Mouse (Mus musculus) kidney, embryonic 15.5 days (tissue): Measurements from ENCODE around the gene C1d. TPM values are rescaled to one million over a fixed set of nuclear protein-coding genes. Genes with fewer than 3 reads are reported as not detected.
A peak's percentile ranks its signal among the peaks of the same experiment; 100 is the strongest.

ENCODE experiments used
- ATAC-seq: fragments of 200-750 bp; cut with Nextera tagmentation; replicated peaks from 2 replicates; pipeline ENCODE4 v1.8.0; 2017; ENCODE audit warnings: moderate TSS enrichment; ENCODE audit not compliant: low FRiP score
- H3K27ac ChIP-seq: fragments of 300-500 bp; sonication (generic); 2 replicates; pipeline ENCODE4 v1.5.1; 2015; ENCODE audit warnings: mild to moderate bottlenecking, inconsistent platforms
- H3K27me3 ChIP-seq: fragments of 300-500 bp; sonication (generic); 2 replicates; pipeline ENCODE4 v1.6.1; 2015; ENCODE audit warnings: inconsistent platforms
- H3K36me3 ChIP-seq: fragments of 300-500 bp; sonication (generic); 2 replicates; pipeline ENCODE4 v1.6.1; 2015; ENCODE audit warnings: inconsistent platforms
- H3K4me1 ChIP-seq: fragments of 300-500 bp; sonication (generic); 2 replicates; pipeline ENCODE4 v1.6.1; 2015; ENCODE audit warnings: inconsistent platforms
- H3K4me2 ChIP-seq: fragments of 300-500 bp; sonication (generic); 2 replicates; pipeline ENCODE4 v1.6.1; 2015; ENCODE audit warnings: moderate library complexity, mild to moderate bottlenecking, inconsistent platforms
- H3K4me3 ChIP-seq: fragments of 300-500 bp; sonication (generic); replicated peaks from 2 replicates; pipeline ENCODE4 v1.5.1; 2015; ENCODE audit warnings: mild to moderate bottlenecking, inconsistent platforms
- H3K9ac ChIP-seq: fragments of 300-500 bp; sonication (generic); 2 replicates; pipeline ENCODE4 v1.6.1; 2015; ENCODE audit warnings: mild to moderate bottlenecking, inconsistent platforms
- H3K9me3 ChIP-seq: fragments of 300-500 bp; sonication (generic); replicated peaks from 2 replicates; pipeline ENCODE4 v1.6.1; 2016; ENCODE audit warnings: inconsistent platforms
- WGBS: fragments of 180-500 bp; shearing (Covaris S2); methylation state at CpG from one replicate; pipeline ENCODE4 v1.1.7; 2015; ENCODE audit warnings: mixed read lengths; 5-methylcytosine and 5-hydroxymethylcytosine counted together
- polyA plus RNA-seq: library from polyadenylated mRNA; unstranded; fragments of >200 nt; fragmentation: Nextera tagmentation; extraction: Ambion mirVana; gene quantifications from 2 replicates; pipeline ENCODE4 v1.2.1, GENCODE M21; 2015

Gene C1d
- polyA plus RNA-seq, 1 experiment from 2014 or later: 95.0 TPM

- H3K4me3 ChIP-seq: no peak overlapping the region
- no peak for ATAC-seq
- no peaks in the 10 kb centered on the region for H3K27me3 ChIP-seq
- 92% methylated on average over 4 of the region's 4 CpGs for WGBS
- H3K4me2 ChIP-seq: no peak overlapping the region
- H3K36me3 ChIP-seq: peaks cover 24% of the 10 kb centered on the region
- no peak overlapping the region for H3K27ac ChIP-seq
- H3K9me3 ChIP-seq: no peaks in the 10 kb centered on the region
- H3K9ac ChIP-seq: no peak overlapping the region
- no peaks in the 10 kb centered on the region for H3K4me1 ChIP-seq
Measured at GRCm38 (mm10) chr11:17267176-17267575, 9.8 kb downstream of the C1d start.

GRCm38 (mm10) chr11:17268801-17269200 is 11.4 kb downstream of the C1d start:
- Histone ChIP-seq H3K9ac (no peak overlapping the region), H3K4me3 (no peak overlapping the region), H3K27ac (no peak overlapping the region), H3K4me2 (no peak overlapping the region), H3K36me3 (peaks cover 24% of the 10 kb centered on the region), H3K4me1 (no peaks in the 10 kb centered on the region), H3K9me3 (no peaks in the 10 kb centered on the region), H3K27me3 (no peaks in the 10 kb centered on the region)
- ATAC-seq: no peak
- 83% methylated on average over 1 of the region's 1 CpGs for WGBS

- Histone ChIP-seq H3K4me1 (no peaks in the 10 kb centered on the region), H3K4me2 (no peak overlapping the region), H3K4me3 (no peak overlapping the region), H3K27me3 (no peaks in the 10 kb centered on the region), H3K36me3 (no peaks in the 10 kb centered on the region), H3K9me3 (no peaks in the 10 kb centered on the region), H3K27ac (no peak overlapping the region), H3K9ac (no peak overlapping the region)
- WGBS: 13% methylated on average over 9 of the region's 9 CpGs
- 0 out of 2 replicates have a peak, but pooled peaks have one; percentile 52 for ATAC-seq
Measured at GRCm38 (mm10) chr11:17279959-17280358, 22.6 kb downstream of the C1d start.

- WGBS: 71% methylated on average over 10 of the region's 10 CpGs
- H3K27me3 ChIP-seq: no peaks in the 10 kb centered on the region
- H3K4me1 ChIP-seq: no peaks in the 10 kb centered on the region
- H3K9ac ChIP-seq: no peak overlapping the region
- no peaks in the 10 kb centered on the region for H3K9me3 ChIP-seq
- H3K27ac ChIP-seq: no peak overlapping the region
- no peak overlapping the region for H3K4me3 ChIP-seq
- H3K36me3 ChIP-seq: no peaks in the 10 kb centered on the region
- no peak overlapping the region for H3K4me2 ChIP-seq
- no peak for ATAC-seq
Measured at GRCm38 (mm10) chr11:17284055-17284454, 26.7 kb downstream of the C1d start.

- Histone ChIP-seq H3K4me2 (no peak overlapping the region), H3K27me3 (no peaks in the 10 kb centered on the region), H3K4me3 (no peak overlapping the region), H3K9me3 (no peaks in the 10 kb centered on the region), H3K36me3 (no peaks in the 10 kb centered on the region), H3K9ac (no peak overlapping the region), H3K4me1 (no peaks in the 10 kb centered on the region), H3K27ac (no peak overlapping the region)
- ATAC-seq: no peak
Measured at GRCm38 (mm10) chr11:17288884-17289283, 31.5 kb downstream of the C1d start.

GRCm38 (mm10) chr11:17306007-17306891 is 48.9 kb downstream of the C1d start:
- 56% methylated on average over 8 of the region's 8 CpGs for WGBS
- Histone ChIP-seq H3K27me3 (no peaks in the 10 kb centered on the region), H3K4me3 (no peak overlapping the region), H3K4me2 (no peak overlapping the region), H3K4me1 (no peaks in the 10 kb centered on the region), H3K27ac (no peak overlapping the region), H3K9ac (no peak overlapping the region), H3K36me3 (no peaks in the 10 kb centered on the region), H3K9me3 (no peaks in the 10 kb centered on the region)
- ATAC-seq: no peak

GRCm38 (mm10) chr11:17307457-17307856 is 50.1 kb downstream of the C1d start:
- H3K9me3 ChIP-seq: no peaks in the 10 kb centered on the region
- H3K27ac ChIP-seq: no peak overlapping the region
- no peaks in the 10 kb centered on the region for H3K4me1 ChIP-seq
- no peaks in the 10 kb centered on the region for H3K27me3 ChIP-seq
- ATAC-seq: no peak
- H3K4me2 ChIP-seq: no peak overlapping the region
- no peaks in the 10 kb centered on the region for H3K36me3 ChIP-seq
- H3K4me3 ChIP-seq: no peak overlapping the region
- no peak overlapping the region for H3K9ac ChIP-seq

Other genes starting within 250 kb of the C1d start
- 30.0 and 34.2 TPM in 2 replicates for gene Cnrip1, start 206.0 kb upstream of the C1d start, polyA plus RNA-seq
- 1.6 and 2.9 TPM in 2 replicates for gene Plek, start 205.2 kb upstream of the C1d start, polyA plus RNA-seq
- gene Ppp3r1, start 98.3 kb upstream of the C1d start, polyA plus RNA-seq: 85.3 and 92.1 TPM in 2 replicates
- 27.5 and 27.6 TPM in 2 replicates for gene Wdr92, start 75.5 kb upstream of the C1d start, polyA plus RNA-seq
- 74.7 and 82.4 TPM in 2 replicates for gene Pno1, start 46.0 kb upstream of the C1d start, polyA plus RNA-seq